Mouse (Mus musculus) thymus, adult 2 months (tissue): ENCODE measurements around the gene Kcnc1. TPM values are rescaled to one million over a fixed set of nuclear protein-coding genes. Genes with fewer than 3 reads are reported as not detected.

Experiments
- DNase-seq: peaks from one replicate; pipeline ENCODE4 v3.0.0; 2021
- H3K27ac ChIP-seq: fragments of 200-500 bp; 2 replicates; pipeline ENCODE4 v1.5.1; 2012; ENCODE audit warnings: low read length, control low read depth; ENCODE audit not compliant: control insufficient read depth, insufficient read depth
- H3K27me3 ChIP-seq: fragments of 200-500 bp; 2 replicates; pipeline ENCODE4 v1.6.1; 2012; ENCODE audit warnings: mild to moderate bottlenecking, low read length, moderate library complexity, mixed read lengths; ENCODE audit not compliant: control insufficient read depth, insufficient read depth
- H3K36me3 ChIP-seq: fragments of 200-500 bp; 2 replicates; pipeline ENCODE4 v1.6.1; 2012; ENCODE audit warnings: mild to moderate bottlenecking, low read length, moderate library complexity; ENCODE audit not compliant: control insufficient read depth, insufficient read depth
- H3K4me1 ChIP-seq: fragments of 200-500 bp; replicated peaks from 2 replicates; pipeline ENCODE4 v1.6.1; 2012; ENCODE audit warnings: low read length; ENCODE audit not compliant: control insufficient read depth, insufficient read depth
- H3K4me3 ChIP-seq: fragments of 200-500 bp; 2 replicates; pipeline ENCODE4 v1.5.1; 2012; ENCODE audit warnings: mild to moderate bottlenecking, low read length, control low read depth, moderate library complexity; ENCODE audit not compliant: control insufficient read depth, insufficient read depth
- CTCF ChIP-seq: fragments of 200-500 bp; IDR thresholded peaks from 2 replicates; pipeline ENCODE4 v1.5.1; 2012; ENCODE audit warnings: mild to moderate bottlenecking, control low read depth, low read length, moderate library complexity, borderline replicate concordance; ENCODE audit not compliant: control insufficient read depth, poor library complexity, insufficient read depth; ENCODE audit errors: extremely low read depth
- POLR2A ChIP-seq: fragments of 200-500 bp; IDR thresholded peaks from 2 replicates; pipeline ENCODE4 v1.6.1; 2012; ENCODE audit warnings: mild to moderate bottlenecking, low read length, control low read depth, moderate library complexity; ENCODE audit not compliant: control insufficient read depth, poor library complexity, insufficient read depth; ENCODE audit errors: extremely low read depth
- WGBS: fragments of 180-500 bp; shearing (Covaris S2); methylation state at CpG from one replicate; pipeline ENCODE4 v1.1.7; 2018; 5-methylcytosine and 5-hydroxymethylcytosine counted together
- polyA plus RNA-seq: library from polyadenylated mRNA; depleted of rRNA; stranded (reverse); fragments of >200 nt; gene quantifications from 2 replicates; pipeline ENCODE4 v1.2.3, GENCODE M21; 2012

Kcnc1 gene
- polyA plus RNA-seq, 1 experiment, result 1.3 TPM

GRCm38 (mm10) chr7:46409204-46409789 lies 13.0 kb downstream of the Kcnc1 start:
- Histone ChIP-seq H3K4me1 (no peaks in the 10 kb centered on the region), H3K36me3 (no peaks in the 10 kb centered on the region), H3K27me3 (no peaks in the 10 kb centered on the region), H3K27ac (no peak overlapping the region), H3K4me3 (no peak overlapping the region)
- no peak for DNase-seq
- no peak for TF ChIP-seq POLR2A
- no peak for TF ChIP-seq CTCF
- 22% methylated on average over 12 of the region's 12 CpGs for WGBS

- Histone ChIP-seq H3K4me3 (no peak overlapping the region), H3K36me3 (no peaks in the 10 kb centered on the region), H3K27ac (no peak overlapping the region), H3K27me3 (no peaks in the 10 kb centered on the region), H3K4me1 (no peaks in the 10 kb centered on the region)
- 89% methylated on average over 6 of the region's 6 CpGs for WGBS
- no peak for DNase-seq
- no peak for TF ChIP-seq CTCF
- no peak for TF ChIP-seq POLR2A
Observed at GRCm38 (mm10) chr7:46410727-46411126, 14.4 kb downstream of the Kcnc1 start.

DNA sequence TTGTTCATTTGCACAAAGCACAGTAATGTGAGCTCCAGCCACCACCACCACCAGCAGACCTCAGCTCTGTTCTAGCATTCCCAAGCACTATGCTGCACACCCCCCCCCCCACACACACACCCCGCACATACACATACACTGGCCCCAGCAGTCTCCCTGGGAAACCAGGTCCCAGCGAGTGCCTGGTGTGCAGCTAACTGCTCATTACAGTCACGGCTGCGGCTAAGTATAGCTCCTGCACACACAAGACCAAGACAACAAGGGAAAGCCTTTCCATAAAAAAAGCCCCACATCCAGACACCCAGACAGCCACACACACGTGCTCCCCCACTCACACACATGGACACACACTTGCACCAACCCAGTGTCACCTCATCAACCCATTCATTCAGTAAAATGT lies 16.5 kb downstream of the Kcnc1 start:
- Histone ChIP-seq H3K36me3 (no peaks in the 10 kb centered on the region), H3K27ac (no peak overlapping the region), H3K4me1 (no peaks in the 10 kb centered on the region), H3K27me3 (no peaks in the 10 kb centered on the region), H3K4me3 (no peak overlapping the region)
- no peak for TF ChIP-seq POLR2A
- no peak for TF ChIP-seq CTCF
- 87% methylated on average over 5 of the region's 5 CpGs for WGBS
- no peak for DNase-seq

- H3K27ac ChIP-seq, result no peak overlapping the region
- no peak for DNase-seq
- H3K4me1 ChIP-seq, result no peaks in the 10 kb centered on the region
- TF ChIP-seq CTCF (no peak), POLR2A (no peak)
- no peaks in the 10 kb centered on the region for H3K27me3 ChIP-seq
- WGBS, result 71% methylated on average over 6 of the region's 6 CpGs
- no peaks in the 10 kb centered on the region for H3K36me3 ChIP-seq
- H3K4me3 ChIP-seq, result no peak overlapping the region
Observed at GRCm38 (mm10) chr7:46413959-46414725, 17.8 kb downstream of the Kcnc1 start.

- TF ChIP-seq CTCF (no peak), POLR2A (no peak)
- WGBS, result 81% methylated on average over 14 of the region's 14 CpGs
- Histone ChIP-seq H3K4me3 (no peak overlapping the region), H3K4me1 (no peaks in the 10 kb centered on the region), H3K36me3 (no peaks in the 10 kb centered on the region), H3K27ac (no peak overlapping the region), H3K27me3 (no peaks in the 10 kb centered on the region)
- DNase-seq, result no peak
Observed at GRCm38 (mm10) chr7:46415818-46416425, 19.6 kb downstream of the Kcnc1 start.

- H3K27ac ChIP-seq, result no peak overlapping the region
- no peaks in the 10 kb centered on the region for H3K4me1 ChIP-seq
- no peak for DNase-seq
- no peaks in the 10 kb centered on the region for H3K27me3 ChIP-seq
- H3K4me3 ChIP-seq, result no peak overlapping the region
- no peaks in the 10 kb centered on the region for H3K36me3 ChIP-seq
- WGBS, result 85% methylated on average over 7 of the region's 7 CpGs
- TF ChIP-seq POLR2A (no peak), CTCF (no peak)
Observed at GRCm38 (mm10) chr7:46417467-46417866, 21.2 kb downstream of the Kcnc1 start.
